Mouse (Mus musculus) right cerebral cortex, postnatal 10 days (tissue): ENCODE data around the gene Zfp954.
"Not testable (repeated sequence)": the region's sequence is repeated elsewhere in the genome, so short reads cannot be mapped to it uniquely, and the experiment has no call there.

Experiments used
- DNase-seq, 2 experiments: peaks; one replicate each; pipeline ENCODE4 v3.0.0; 2021; ENCODE audit warnings: low spot score in 2 of 2

Gene Zfp954

GRCm38 (mm10) chr7:7120921-7121601, at the start of gene Zfp954:
Gene Zfp954, minus strand, starts transcription at chr7:7121488.
- DNase-seq = peak; percentile 90 to 93

GRCm38 (mm10) chr7:7145991-7146608, 24.8 kb upstream of the Zfp954 start:
- no peak for DNase-seq

DNA sequence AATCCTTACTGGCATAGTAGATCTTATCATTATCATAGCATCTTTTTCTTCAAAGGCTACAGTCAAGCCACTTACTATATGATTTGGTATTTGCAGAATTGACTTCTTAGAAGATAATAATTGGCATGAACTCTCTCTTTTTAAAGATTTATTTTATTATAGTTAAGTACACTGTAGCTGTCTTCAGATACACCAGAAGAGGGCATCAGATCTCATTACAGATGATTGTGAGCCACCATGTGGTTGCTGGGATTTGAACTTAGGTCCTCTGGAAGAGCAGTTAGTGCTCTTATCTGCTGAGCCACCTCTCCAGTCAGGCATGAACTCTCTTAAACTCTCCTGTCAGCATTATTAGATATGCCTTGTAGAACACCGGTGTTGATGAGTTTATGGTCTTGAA, 22.9 kb upstream of the Zfp954 start:
- DNase-seq = no peak

GRCm38 (mm10) chr7:7136379-7136866, 15.1 kb upstream of the Zfp954 start, which contains the start of gene Zfp773:
Gene Zfp773, minus strand, starts transcription at chr7:7136755.
- DNase-seq = peak; percentile 67 to 79

GRCm38 (mm10) chr7:7132751-7133150, 11.5 kb upstream of the Zfp954 start:
- no peak for DNase-seq

GRCm38 (mm10) chr7:7130491-7131124, 9.3 kb upstream of the Zfp954 start:
- not testable (repeated sequence) for DNase-seq

GRCm38 (mm10) chr7:7121602-7121980, 303 bp upstream of the Zfp954 start:
- DNase-seq = no peak

- no peak for DNase-seq
Measured at GRCm38 (mm10) chr7:7118441-7118840, 2.8 kb downstream of the Zfp954 start.

- DNase-seq = no peak
Measured at GRCm38 (mm10) chr7:7108501-7108900, 12.8 kb downstream of the Zfp954 start.
